ENCODE assay signal across 8 mouse cellular contexts in genomic region chr11:107469031-107469522, GRCm38 (mm10). TPM values are rescaled to one million over a fixed set of nuclear protein-coding genes. Genes with fewer than 3 reads are reported as not detected.
A peak's percentile ranks its signal among the peaks of the same experiment; 100 is the strongest.
DNase-seq lines count a peak whose midpoint lies in the region; ATAC-seq lines count a peak whose summit lies in the region.

No protein-coding gene starts in this region.

- no peaks in the 10 kb centered on the region for H3K36me3 ChIP-seq in forebrain, embryonic 11.5 days (ENCODE audit: control insufficient read depth, insufficient read depth, low read length)
- no peaks in the 10 kb centered on the region for H3K36me3 ChIP-seq in heart, embryonic 16.5 days (ENCODE audit: control insufficient read depth, insufficient read depth)
- no peaks in the 10 kb centered on the region for H3K36me3 ChIP-seq in liver, embryonic 16.5 days (ENCODE audit: control insufficient read depth, insufficient read depth)
- no peaks in the 10 kb centered on the region for H3K36me3 ChIP-seq in neural tube, embryonic 12.5 days
- no peaks in the 10 kb centered on the region for H3K36me3 ChIP-seq in stomach, embryonic 16.5 days (ENCODE audit: control insufficient read depth, insufficient read depth, low read length)

- peak; percentile 84 for DNase-seq in CD4-positive, CD25-positive, alpha-beta regulatory T cell, adult 2 months (ENCODE audit: low read depth, low spot score)
- DNase-seq in c-Kit-positive CD71-positive TER-119-negative erythroid progenitor cells, embryonic 14.5 days (ENCODE audit: low read depth), result peak; percentile 58
- DNase-seq in forebrain, embryonic 11.5 days (ENCODE audit: low spot score), result peak; percentile 92
- peak; percentile 85 to 91 for DNase-seq in kidney, postnatal 4 days

- peak overlapping the region; percentile 74 for H3K4me2 ChIP-seq in forebrain, embryonic 11.5 days (ENCODE audit: low read depth, low read length, severe bottlenecking)
- peak overlapping the region; percentile 70 for H3K4me2 ChIP-seq in heart, embryonic 16.5 days (ENCODE audit: low read depth, low read length)
- peak overlapping the region; percentile 99 for H3K4me2 ChIP-seq in liver, embryonic 16.5 days (ENCODE audit: low read depth, low read length)
- peak overlapping the region; percentile 80 for H3K4me2 ChIP-seq in neural tube, embryonic 12.5 days (replicated peaks)
- peak overlapping the region; percentile 89 for H3K4me2 ChIP-seq in stomach, embryonic 16.5 days (ENCODE audit: low read depth, low read length)

- peak; percentile 89 for ATAC-seq in forebrain, embryonic 11.5 days (replicated peaks; ENCODE audit: low FRiP score)
- ATAC-seq in heart, embryonic 16.5 days (replicated peaks; ENCODE audit: extremely low read depth, insufficient read depth, low FRiP score), result peak; percentile 79
- peak; percentile 54 for ATAC-seq in liver, embryonic 16.5 days (ENCODE audit: low read depth)
- ATAC-seq in neural tube, embryonic 12.5 days (ENCODE audit: low FRiP score, low read depth), result peak; percentile 90
- peak; percentile 83 for ATAC-seq in stomach, embryonic 16.5 days (ENCODE audit: insufficient read depth, low FRiP score)

- H3K27me3 ChIP-seq in forebrain, embryonic 11.5 days (ENCODE audit: control insufficient read depth, insufficient read depth, low read length), result no peaks in the 10 kb centered on the region
- H3K27me3 ChIP-seq in heart, embryonic 16.5 days (ENCODE audit: control insufficient read depth, insufficient read depth, low read length), result no peaks in the 10 kb centered on the region
- no peaks in the 10 kb centered on the region for H3K27me3 ChIP-seq in liver, embryonic 16.5 days (ENCODE audit: control insufficient read depth, insufficient read depth, low read depth, low read length)
- H3K27me3 ChIP-seq in neural tube, embryonic 12.5 days (replicated peaks), result no peaks in the 10 kb centered on the region
- H3K27me3 ChIP-seq in stomach, embryonic 16.5 days (ENCODE audit: control insufficient read depth, insufficient read depth, low read length), result no peaks in the 10 kb centered on the region

- H3K4me3 ChIP-seq in forebrain, embryonic 11.5 days (ENCODE audit: low read depth, low read length), result peak overlapping the region; percentile 86
- peak overlapping the region; percentile 72 for H3K4me3 ChIP-seq in heart, embryonic 16.5 days (ENCODE audit: low read length)
- peak overlapping the region; percentile 71 for H3K4me3 ChIP-seq in liver, embryonic 16.5 days (ENCODE audit: low read depth, low read length)
- peak overlapping the region; percentile 87 for H3K4me3 ChIP-seq in neural tube, embryonic 12.5 days
- peak overlapping the region; percentile 54 for H3K4me3 ChIP-seq in stomach, embryonic 16.5 days (replicated peaks; ENCODE audit: low read length)

- WGBS in forebrain, embryonic 11.5 days, result under 1% methylated on average over 38 of the region's 38 CpGs
- WGBS in heart, embryonic 16.5 days, result under 1% methylated on average over 38 of the region's 38 CpGs
- WGBS in liver, embryonic 16.5 days (ENCODE audit: insufficient replicate concordance), result under 1% methylated on average over 37 of the region's 38 CpGs
- WGBS in neural tube, embryonic 12.5 days, result under 1% methylated on average over 38 of the region's 38 CpGs
- under 1% methylated on average over 37 of the region's 38 CpGs for WGBS in stomach, embryonic 16.5 days

- H3K4me1 ChIP-seq in forebrain, embryonic 11.5 days (replicated peaks; ENCODE audit: control insufficient read depth, insufficient read depth, low read length), result peaks cover 2% of the 10 kb centered on the region; the same call in 1 of the 2 replicates
- H3K4me1 ChIP-seq in heart, embryonic 16.5 days (ENCODE audit: control insufficient read depth, insufficient read depth, low read length), result peaks cover 18% of the 10 kb centered on the region
- peaks cover 45% of the 10 kb centered on the region for H3K4me1 ChIP-seq in liver, embryonic 16.5 days (ENCODE audit: control insufficient read depth, low read depth, low read length)
- peaks cover 17% of the 10 kb centered on the region for H3K4me1 ChIP-seq in neural tube, embryonic 12.5 days
- peaks cover 23% of the 10 kb centered on the region for H3K4me1 ChIP-seq in stomach, embryonic 16.5 days (ENCODE audit: control insufficient read depth, insufficient read depth, low read length)

- H3K9me3 ChIP-seq in forebrain, embryonic 11.5 days (ENCODE audit: control insufficient read depth, low read length), result no peaks in the 10 kb centered on the region
- H3K9me3 ChIP-seq in heart, embryonic 16.5 days (replicated peaks; ENCODE audit: control insufficient read depth, low read length), result no peaks in the 10 kb centered on the region
- no peaks in the 10 kb centered on the region for H3K9me3 ChIP-seq in liver, embryonic 16.5 days (replicated peaks; ENCODE audit: control insufficient read depth, low read length)
- no peaks in the 10 kb centered on the region for H3K9me3 ChIP-seq in neural tube, embryonic 12.5 days
- H3K9me3 ChIP-seq in stomach, embryonic 16.5 days (replicated peaks; ENCODE audit: control insufficient read depth, low read length), result no peaks in the 10 kb centered on the region

- peak overlapping the region; percentile 89 for H3K27ac ChIP-seq in forebrain, embryonic 11.5 days (ENCODE audit: low read depth, low read length)
- H3K27ac ChIP-seq in heart, embryonic 16.5 days (ENCODE audit: low read length), result peak overlapping the region; percentile 95
- peak overlapping the region; percentile 96 for H3K27ac ChIP-seq in liver, embryonic 16.5 days (ENCODE audit: low read length)
- peak overlapping the region; percentile 86; the same call in 1 of the 2 replicates for H3K27ac ChIP-seq in neural tube, embryonic 12.5 days
- peak overlapping the region; percentile 81 for H3K27ac ChIP-seq in stomach, embryonic 16.5 days (ENCODE audit: low read length)

- H3K9ac ChIP-seq in forebrain, embryonic 11.5 days (ENCODE audit: low read length), result peak overlapping the region; percentile 92
- H3K9ac ChIP-seq in heart, embryonic 16.5 days (ENCODE audit: low read length), result peak overlapping the region; percentile 92
- peak overlapping the region; percentile 77 for H3K9ac ChIP-seq in liver, embryonic 16.5 days (ENCODE audit: low read depth, low read length)
- H3K9ac ChIP-seq in neural tube, embryonic 12.5 days, result peak overlapping the region; percentile 74
- peak overlapping the region; percentile 73 for H3K9ac ChIP-seq in stomach, embryonic 16.5 days (ENCODE audit: low read length)

RNA-seq across cellular contexts. Expression of gene Pitpnc1, which starts 1.4 kb away (rescaled TPM):
- polyA plus RNA-seq in forebrain, embryonic 11.5 days (2014; fragmentation: Nextera tagmentation; extraction: Ambion mirVana), result 34.2 and 35.7 TPM in 2 replicates
- 19.1 and 20.8 TPM in 2 replicates for polyA plus RNA-seq in heart, embryonic 16.5 days (2015; fragmentation: Nextera tagmentation; extraction: Ambion mirVana)
- 7.6 and 9.2 TPM in 2 replicates for polyA plus RNA-seq in liver, embryonic 16.5 days (2015; fragmentation: Nextera tagmentation; extraction: Ambion mirVana)
- polyA plus RNA-seq in neural tube, embryonic 12.5 days (2016; fragmentation: Nextera tagmentation; extraction: Ambion mirVana), result 32.5 and 33.2 TPM in 2 replicates
- polyA plus RNA-seq in stomach, embryonic 16.5 days (2015; fragmentation: Nextera tagmentation; extraction: Ambion mirVana), result 10.4 and 13.9 TPM in 2 replicates

RNA-seq across cellular contexts. Expression of gene Psmd12, which starts 10.2 kb away (rescaled TPM):
- 213 and 218 TPM in 2 replicates for polyA plus RNA-seq in forebrain, embryonic 11.5 days (2014; fragmentation: Nextera tagmentation; extraction: Ambion mirVana)
- polyA plus RNA-seq in heart, embryonic 16.5 days (2015; fragmentation: Nextera tagmentation; extraction: Ambion mirVana), result 138 and 151 TPM in 2 replicates
- polyA plus RNA-seq in liver, embryonic 16.5 days (2015; fragmentation: Nextera tagmentation; extraction: Ambion mirVana), result 79.2 and 81.0 TPM in 2 replicates
- polyA plus RNA-seq in neural tube, embryonic 12.5 days (2016; fragmentation: Nextera tagmentation; extraction: Ambion mirVana), result 178 and 186 TPM in 2 replicates
- 163 and 175 TPM in 2 replicates for polyA plus RNA-seq in stomach, embryonic 16.5 days (2015; fragmentation: Nextera tagmentation; extraction: Ambion mirVana)

Comparison
In these comparisons a context has a peak if more than half of its experiments do, and no peak if none do; other contexts are left out.
1. Peak in every context shown above with its lines: DNase-seq, ATAC-seq, H3K4me3 ChIP-seq and H3K27ac ChIP-seq.